Mouse (Mus musculus) spleen, postnatal 36 days (tissue): ENCODE data around the gene Arrb1.
"Not testable (repeated sequence)": the region's sequence is repeated elsewhere in the genome, so short reads cannot be mapped to it uniquely, and the experiment has no call there.

Experiments used
- DNase-seq, 2 experiments: peaks; one replicate each; pipeline ENCODE4 v3.0.0; 2022; ENCODE audit warnings: low spot score in 2 of 2, mixed read lengths in 1 of 2

The Arrb1 gene

GRCm38 (mm10) chr7:99534901-99535735, at the start of gene Arrb1:
Arrb1 (plus strand) TSS chr7:99535466.
- DNase-seq, result peak; percentile 87 to 89

DNA sequence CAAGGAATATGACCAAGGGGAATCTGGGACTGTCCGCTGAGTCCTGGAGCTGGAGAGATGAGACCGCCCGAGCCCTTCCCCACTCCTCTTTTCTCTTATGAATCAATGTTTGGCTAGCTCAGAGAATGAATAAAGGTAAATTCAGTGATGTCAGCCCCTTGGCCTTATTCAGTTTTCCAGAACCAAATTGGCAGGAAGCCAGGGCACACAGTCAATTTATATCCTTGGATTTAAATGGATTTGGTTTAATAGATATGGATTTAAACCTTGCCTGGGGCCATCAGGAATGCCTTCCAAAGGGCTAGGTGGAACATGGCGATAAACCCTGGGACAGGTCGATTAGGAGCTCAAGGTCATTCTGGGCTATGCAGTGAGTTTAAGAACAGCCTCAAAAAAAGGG, 45.6 kb upstream of the Arrb1 start:
- no peak for DNase-seq

DNA sequence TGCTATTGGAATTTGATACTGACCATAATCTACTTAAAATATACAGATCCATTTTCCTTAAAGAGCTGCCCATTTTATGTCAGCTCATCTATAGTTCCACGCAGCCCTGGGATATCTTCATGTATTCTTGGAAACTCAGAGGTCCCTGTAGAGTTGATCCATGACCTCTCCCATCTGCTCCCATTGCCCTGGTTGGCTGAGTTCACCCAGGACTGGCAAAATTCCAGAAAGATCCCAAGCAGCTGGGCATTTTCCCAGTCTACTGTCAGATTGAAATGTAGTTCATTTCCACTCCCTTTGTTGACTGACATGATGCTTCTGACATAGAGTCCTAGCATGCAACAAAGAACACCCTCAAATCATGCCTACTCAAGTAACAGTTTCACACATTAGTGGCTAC, 36.1 kb upstream of the Arrb1 start:
- no peak for DNase-seq

GRCm38 (mm10) chr7:99500201-99500600, 35.1 kb upstream of the Arrb1 start:
- peak; percentile 60 to 76 for DNase-seq

GRCm38 (mm10) chr7:99500655-99501054, 34.6 kb upstream of the Arrb1 start:
- no peak for DNase-seq

- DNase-seq, result no peak
Observed at GRCm38 (mm10) chr7:99501148-99501547, 34.1 kb upstream of the Arrb1 start.

DNA sequence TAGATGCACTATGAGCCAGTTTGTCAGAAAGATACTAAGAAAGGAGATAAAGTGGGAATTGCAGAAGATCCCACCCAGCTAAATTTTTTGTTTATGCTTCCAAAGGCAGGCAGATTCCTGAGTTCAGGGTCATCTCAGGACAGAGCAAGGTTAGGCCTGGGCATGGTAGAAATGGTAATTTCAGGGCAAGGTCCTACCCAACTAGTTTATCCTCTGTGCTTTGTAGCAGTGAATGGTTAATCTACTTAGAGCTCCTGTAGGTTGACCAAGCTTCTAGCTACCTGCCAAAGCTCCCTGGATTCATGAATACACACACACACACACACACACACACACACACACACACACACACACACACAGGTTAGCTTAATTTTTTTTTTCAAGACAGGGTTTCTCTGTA, 30.7 kb upstream of the Arrb1 start:
- DNase-seq, result no peak

DNA sequence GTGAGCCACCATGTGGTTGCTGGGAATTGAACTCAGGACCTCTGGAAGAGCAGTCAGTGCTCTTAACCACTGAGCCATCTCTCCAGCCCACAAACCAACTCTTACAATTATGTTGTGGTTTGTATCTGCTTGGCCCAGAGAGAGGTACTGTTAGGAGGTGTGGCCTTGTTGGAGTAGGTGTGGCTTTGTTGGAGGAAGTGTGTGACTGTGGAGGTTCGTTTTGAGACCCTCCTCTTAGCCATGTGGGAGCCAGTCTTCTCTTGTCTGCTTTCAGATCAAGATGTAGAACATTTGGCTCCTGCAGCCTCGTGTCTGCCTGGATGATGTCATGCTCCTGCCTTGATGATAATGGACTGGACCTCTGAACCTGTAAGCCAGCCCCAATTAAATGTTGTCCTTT, 27.1 kb upstream of the Arrb1 start:
- not testable (repeated sequence) for DNase-seq

- no peak for DNase-seq
Observed at GRCm38 (mm10) chr7:99510087-99510501, 25.2 kb upstream of the Arrb1 start.

GRCm38 (mm10) chr7:99516092-99516813, 19.0 kb upstream of the Arrb1 start:
- DNase-seq, result no peak

- DNase-seq, result no peak
Observed at GRCm38 (mm10) chr7:99516814-99517157, 18.5 kb upstream of the Arrb1 start.

DNA sequence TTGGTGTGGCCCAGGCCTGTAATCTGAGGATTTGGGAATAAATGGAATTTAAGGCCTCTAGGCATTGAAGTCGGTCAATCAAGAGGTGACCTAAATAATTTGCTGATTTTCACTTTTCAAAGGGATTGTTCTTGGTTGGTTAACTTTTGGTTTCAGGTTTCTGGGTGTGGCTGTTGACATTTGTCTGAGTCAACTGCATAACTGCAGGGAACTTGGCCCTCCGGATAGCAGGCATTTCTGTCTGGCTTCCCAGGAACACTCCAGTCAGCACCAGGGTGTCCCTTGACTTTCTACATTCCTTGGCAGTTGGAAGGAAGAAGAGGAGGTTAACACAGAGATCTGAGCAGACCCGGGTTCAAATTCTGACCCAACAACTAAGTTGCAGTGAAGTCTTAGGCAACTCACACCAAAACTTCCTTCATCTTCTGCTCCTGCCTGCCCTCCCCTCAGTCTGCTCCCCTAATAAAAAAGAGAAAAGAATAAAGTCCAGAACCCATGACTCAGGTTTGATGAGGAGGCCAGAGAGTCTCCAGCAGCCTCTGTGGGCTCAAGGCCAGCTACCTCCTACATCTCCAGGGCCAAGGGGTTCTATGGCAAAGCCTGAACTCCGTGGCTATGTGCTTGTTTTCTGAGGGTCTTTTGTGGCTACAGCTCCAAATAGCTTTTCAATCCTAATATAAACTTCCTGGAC, 16.2 kb upstream of the Arrb1 start:
- no peak for DNase-seq

DNA sequence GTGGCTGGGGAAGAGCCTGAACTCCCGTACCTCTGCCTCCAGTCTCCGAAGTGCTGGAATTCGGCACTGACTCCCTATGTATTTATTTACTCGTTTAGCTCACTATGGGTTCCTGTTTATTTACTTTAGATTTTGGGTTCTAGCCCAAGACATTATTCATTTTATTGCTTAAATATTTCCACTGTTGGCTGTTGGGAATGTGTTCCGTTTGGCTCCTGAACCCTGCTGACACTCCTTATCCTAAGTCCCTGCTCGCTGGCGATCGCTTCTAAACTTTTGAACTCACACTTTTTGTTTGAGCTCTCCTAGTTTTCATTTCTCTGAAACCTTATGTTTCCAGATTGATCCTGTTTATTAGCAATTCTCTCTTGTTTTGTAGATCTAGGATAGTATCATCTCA, 12.1 kb upstream of the Arrb1 start:
- no peak for DNase-seq

GRCm38 (mm10) chr7:99523837-99524236, 11.4 kb upstream of the Arrb1 start:
- no peak for DNase-seq

DNA sequence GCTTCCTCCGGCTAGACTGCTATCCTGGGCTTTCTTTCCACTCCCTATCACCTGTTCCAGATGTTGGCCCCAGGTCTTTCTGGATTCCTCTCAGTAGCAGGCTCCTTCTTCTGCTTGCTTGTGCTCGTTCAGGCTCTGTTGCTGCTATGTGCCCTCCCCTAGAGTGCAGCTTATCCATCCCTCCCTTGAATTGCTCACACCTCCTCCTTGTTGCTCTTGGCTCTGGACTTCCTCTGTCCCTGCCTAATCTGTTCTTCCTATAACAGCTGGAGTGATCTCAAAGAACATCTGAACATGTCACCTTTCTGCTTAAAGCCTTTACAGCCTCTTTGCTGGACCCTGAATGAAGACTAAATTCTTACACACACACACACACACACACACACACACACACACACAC, 6.7 kb upstream of the Arrb1 start:
- DNase-seq, result no peak

DNA sequence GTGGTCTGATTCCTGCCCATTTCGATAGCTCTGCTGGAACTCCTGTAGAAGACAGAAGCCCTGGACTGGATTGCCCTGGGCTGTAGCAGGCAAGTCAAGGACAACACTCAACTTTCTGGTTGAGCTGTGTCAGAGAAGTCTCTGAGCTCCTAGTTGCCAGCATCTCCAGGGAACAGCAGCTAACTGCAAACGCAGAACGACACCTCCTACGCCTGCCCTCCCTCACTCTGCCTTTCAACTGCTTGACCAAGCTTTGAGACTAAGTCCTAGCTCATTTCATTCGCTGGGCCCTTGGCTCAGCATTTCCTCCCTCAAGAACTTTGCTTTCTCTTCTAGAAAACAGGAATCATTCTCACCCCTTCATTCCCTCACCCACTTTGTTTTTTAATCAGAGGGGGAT, 5.9 kb upstream of the Arrb1 start:
- DNase-seq, result no peak

DNA sequence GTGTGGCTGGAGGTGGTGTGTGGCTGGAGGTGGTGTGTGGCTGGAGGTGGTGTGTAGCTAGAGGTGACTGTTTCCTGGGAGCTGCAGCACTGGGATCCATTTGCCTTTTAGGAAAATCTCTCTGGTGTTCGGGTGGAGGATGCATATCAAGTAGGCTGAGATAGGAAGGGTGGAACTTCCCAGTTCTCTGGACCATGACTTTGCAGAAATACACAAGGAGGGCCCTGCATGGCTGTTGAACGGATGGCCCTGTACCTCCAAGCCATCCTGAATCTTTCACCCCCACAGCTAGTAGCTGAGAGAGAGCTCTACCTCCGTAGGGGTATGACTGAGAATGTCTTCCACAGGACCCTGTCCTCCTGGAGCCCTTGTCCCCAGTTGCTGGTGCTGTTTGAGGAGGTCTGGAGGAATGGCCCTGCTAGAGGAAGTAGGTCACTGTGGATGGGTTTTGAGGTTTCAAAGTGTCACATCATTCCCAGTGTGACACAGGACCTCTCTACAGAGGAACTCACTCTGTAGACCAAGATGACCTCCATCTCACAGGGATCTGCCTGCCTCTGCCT, 3.8 kb upstream of the Arrb1 start:
- no peak for DNase-seq

DNA sequence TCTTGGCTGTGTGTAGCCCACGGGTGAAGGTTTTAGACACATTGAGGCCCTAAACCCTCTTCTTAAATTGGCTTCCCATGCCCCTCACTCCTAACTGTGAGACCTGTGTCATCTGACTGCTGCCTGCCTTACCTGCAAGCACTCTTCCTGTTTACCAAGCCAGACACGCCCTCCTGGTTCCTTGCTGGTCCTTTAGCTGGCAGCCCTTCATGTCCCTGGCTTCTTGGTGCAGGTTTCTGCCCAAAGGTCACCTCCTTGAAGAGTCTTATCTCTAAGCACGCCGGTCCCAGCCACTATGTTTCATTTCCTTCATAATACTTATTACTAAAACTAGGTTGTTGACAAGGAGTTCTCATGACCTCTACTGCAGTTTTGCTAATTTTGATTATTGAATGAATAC, 2.7 kb upstream of the Arrb1 start:
- no peak for DNase-seq

DNA sequence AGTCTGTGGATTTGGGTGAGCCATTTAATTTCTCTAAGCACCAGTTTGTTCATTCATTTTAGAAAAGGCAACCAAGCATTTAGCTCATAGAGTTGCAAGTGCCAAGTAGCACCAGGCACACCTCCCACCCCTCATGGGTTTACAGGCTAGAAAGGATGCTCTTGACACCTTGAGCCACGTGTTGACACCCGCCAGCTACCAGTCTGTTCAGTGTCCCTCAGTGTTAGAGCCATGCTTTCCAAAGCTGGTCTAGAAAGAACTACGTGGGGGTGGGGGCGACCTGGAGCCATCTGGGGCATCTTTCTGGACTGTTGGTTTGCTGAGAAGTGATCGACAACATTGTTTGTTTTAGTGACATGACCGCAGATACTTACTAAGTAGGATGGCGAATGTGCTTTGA, 1.7 kb upstream of the Arrb1 start:
- no peak for DNase-seq

GRCm38 (mm10) chr7:99534501-99534900, 765 bp upstream of the Arrb1 start:
- no peak for DNase-seq

DNA sequence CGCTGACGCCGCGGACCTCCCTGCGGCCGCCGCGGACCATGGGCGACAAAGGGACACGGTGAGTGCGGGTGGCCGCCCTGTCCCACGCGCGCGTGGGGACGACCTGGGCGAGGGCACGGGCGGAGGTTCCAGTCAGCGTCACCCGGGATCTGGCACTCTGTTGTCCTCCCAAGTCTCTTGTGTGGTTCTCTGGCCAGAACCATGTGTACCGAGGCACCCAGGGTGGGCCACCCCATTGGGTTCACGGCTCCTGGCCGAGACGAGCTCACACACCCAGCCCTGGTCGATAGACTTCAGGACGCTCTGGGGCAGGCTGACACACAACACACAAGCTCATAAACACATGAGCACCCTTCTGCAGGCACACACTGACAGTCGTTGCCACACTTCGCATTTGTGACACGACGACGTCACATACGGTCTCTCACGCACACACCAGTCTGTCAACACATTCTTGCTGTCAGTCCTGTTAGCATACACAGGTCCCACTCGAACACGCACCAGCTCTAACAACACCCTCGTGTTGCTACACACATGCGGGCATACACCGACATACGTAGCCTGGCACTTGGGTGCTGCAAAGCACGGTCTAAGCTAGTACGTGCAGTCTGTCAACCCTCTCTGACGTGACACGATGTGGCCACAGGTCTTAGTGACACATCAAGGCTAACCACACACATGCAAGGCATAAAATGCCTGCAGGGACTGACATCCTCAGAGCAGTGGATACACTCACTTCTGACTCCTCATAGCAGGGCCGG, 655 bp downstream of the Arrb1 start:
- peak; percentile 30 to 43 for DNase-seq
